In the genomic region with DNA sequence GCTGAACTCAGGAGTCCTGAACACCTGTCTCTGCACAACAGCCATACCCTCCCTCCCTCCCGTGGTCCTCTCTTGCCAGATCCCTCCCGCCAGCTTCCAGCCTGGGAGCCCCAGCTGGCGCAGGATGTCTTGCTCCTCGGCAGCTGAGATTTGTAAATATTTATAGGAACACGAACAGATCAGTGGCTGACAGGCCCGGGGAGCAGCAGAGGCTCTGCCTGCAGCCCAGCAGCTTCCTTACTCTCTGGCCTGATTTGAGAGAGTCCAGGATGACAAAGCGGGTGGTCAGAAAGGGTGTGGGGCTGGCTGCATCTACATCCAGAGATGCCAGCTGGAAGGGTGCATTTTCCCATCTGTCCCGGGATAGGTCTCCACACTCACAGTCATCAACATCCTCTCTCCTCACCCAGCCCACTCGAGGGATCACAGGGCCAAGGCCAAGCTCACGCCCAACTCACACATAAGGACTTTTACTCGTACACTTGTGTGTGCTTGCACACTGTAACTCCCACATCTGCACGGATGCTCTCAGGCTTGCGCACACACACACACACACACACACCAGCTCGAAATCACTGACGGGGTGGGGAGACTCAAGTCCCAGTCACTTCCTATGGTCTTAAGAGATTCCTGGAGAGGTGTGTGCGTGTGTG, we compare ENCODE assay signal across 11 mouse cellular contexts. TPM values are rescaled to one million over a fixed set of nuclear protein-coding genes. Genes with fewer than 3 reads are reported as not detected.
DNase-seq lines count a peak whose midpoint lies in the region; ATAC-seq and TF ChIP-seq lines count a peak whose summit lies in the region.
"Had no signal": no experiment of that assay in that cellular context is flagged by ENCODE, and none has a peak within 500 bp of the region (broad histone marks: within the 10 kb centered on the region; RNA-seq: fewer than 3 reads in every experiment).

No protein-coding gene starts in this region.

- H3K9me3 ChIP-seq in embryonic facial prominence, embryonic 12.5 days: no peaks in the 10 kb centered on the region
- no peaks in the 10 kb centered on the region for H3K9me3 ChIP-seq in embryonic facial prominence, embryonic 10.5 days
- no peaks in the 10 kb centered on the region for H3K9me3 ChIP-seq in E14TG2a.4 (ENCODE audit: low read length)
- H3K9me3 ChIP-seq: liver, embryonic 15.5 days had no signal

- no peak for TF ChIP-seq CTCF in E14TG2a.4 (conservative IDR thresholded peaks at IDR 0.05; ENCODE audit: low read length)

- no peak overlapping the region for H3K9ac ChIP-seq in embryonic facial prominence, embryonic 12.5 days
- H3K9ac ChIP-seq: liver, embryonic 15.5 days had no signal

- intact Hi-C loops in heart, postnatal 14 days (cut with DNase I): no loop called here
- intact Hi-C loops in left cerebral cortex, postnatal 36 days (cut with DNase I): no loop called here

- H3K36me3 ChIP-seq in embryonic facial prominence, embryonic 12.5 days: no peaks in the 10 kb centered on the region
- no peaks in the 10 kb centered on the region for H3K36me3 ChIP-seq in embryonic facial prominence, embryonic 10.5 days (replicated peaks)
- H3K36me3 ChIP-seq in E14TG2a.4 (ENCODE audit: insufficient read depth, low read length): no peaks in the 10 kb centered on the region
- H3K36me3 ChIP-seq: liver, embryonic 15.5 days had no signal

- H3K4me2 ChIP-seq in embryonic facial prominence, embryonic 12.5 days (replicated peaks): no peak overlapping the region
- H3K4me2 ChIP-seq: liver, embryonic 15.5 days had no signal

- H3K27me3 ChIP-seq in embryonic facial prominence, embryonic 12.5 days: peaks cover 12% of the 10 kb centered on the region; the same call in 1 of the 2 replicates
- peaks cover 55% of the 10 kb centered on the region for H3K27me3 ChIP-seq in embryonic facial prominence, embryonic 10.5 days (replicated peaks; ENCODE audit: low read depth, poor library complexity, severe bottlenecking)
- H3K27me3 ChIP-seq in E14TG2a.4 (ENCODE audit: insufficient read depth, low read length): peaks cover 47% of the 10 kb centered on the region

- H3K27ac ChIP-seq in embryonic facial prominence, embryonic 12.5 days: 0 out of 2 replicates have a peak overlapping the region, but pooled peaks have one; percentile 31
- H3K27ac ChIP-seq in embryonic facial prominence, embryonic 10.5 days (replicated peaks): no peak overlapping the region
- H3K27ac ChIP-seq: heart, adult 2 months; liver, embryonic 15.5 days had no signal

- no peak overlapping the region for H3K4me3 ChIP-seq in embryonic facial prominence, embryonic 12.5 days
- H3K4me3 ChIP-seq in embryonic facial prominence, embryonic 10.5 days: no peak overlapping the region
- H3K4me3 ChIP-seq in E14TG2a.4 (replicated peaks; ENCODE audit: low read length): peak overlapping the region; percentile 41; the same call in 1 of the 2 replicates
- H3K4me3 ChIP-seq: heart, adult 2 months; liver, embryonic 15.5 days had no signal

- no peak for DNase-seq in embryonic facial prominence, embryonic 10.5 days (ENCODE audit: low spot score)
- DNase-seq in heart, postnatal 14 days: peak; percentile 29 to 49
- DNase-seq in lung, postnatal 25 days (ENCODE audit: low spot score): peak; percentile 67
- DNase-seq in MN1 (ENCODE audit: low spot score): no peak
- DNase-seq in adrenal gland, postnatal 14 days: no peak
- no peak for DNase-seq in left cerebral cortex, postnatal 36 days (ENCODE audit: low spot score in 2 of 2)
- DNase-seq: right cerebral cortex, postnatal 14 days had no signal

- WGBS in embryonic facial prominence, embryonic 12.5 days: 55% methylated on average over 16 of the region's 16 CpGs
- 61% methylated on average over 16 of the region's 16 CpGs for WGBS in embryonic facial prominence, embryonic 10.5 days

- H3K4me1 ChIP-seq in embryonic facial prominence, embryonic 12.5 days: peaks cover 8% of the 10 kb centered on the region; the same call in 1 of the 2 replicates
- peaks cover 14% of the 10 kb centered on the region for H3K4me1 ChIP-seq in embryonic facial prominence, embryonic 10.5 days
- H3K4me1 ChIP-seq in E14TG2a.4 (replicated peaks; ENCODE audit: low read depth, low read length): peaks cover 29% of the 10 kb centered on the region
- H3K4me1 ChIP-seq: liver, embryonic 15.5 days had no signal

- ATAC-seq in embryonic facial prominence, embryonic 12.5 days (ENCODE audit: insufficient number of reproducible peaks, insufficient read depth, low FRiP score, low TSS enrichment): no peak

RNA-seq across cellular contexts. Expression of gene C1ql1, which starts 10.6 kb away (rescaled TPM):
- 3.7 and 3.9 TPM in 2 replicates for polyA plus RNA-seq in embryonic facial prominence, embryonic 12.5 days (2016; fragmentation: Nextera tagmentation; extraction: Ambion mirVana)
- polyA plus RNA-seq in embryonic facial prominence, embryonic 10.5 days (2016; fragmentation: Nextera tagmentation; extraction: Ambion mirVana): 1.5 and 2.7 TPM in 2 replicates
- total RNA-seq in heart, postnatal 14 days (2021): under 1 TPM; 0.19 to 0.20 TPM
- 35.3 TPM in 2 replicates for total RNA-seq in adrenal gland, postnatal 14 days (2021)
- total RNA-seq in left cerebral cortex, postnatal 36 days (2021): 10 to 100 TPM; 15.1 to 15.6 TPM
- total RNA-seq: heart, adult 2 months had no signal

RNA-seq across cellular contexts. Expression of gene Kif18b, which starts 32.2 kb away (rescaled TPM):
- 10.3 and 10.6 TPM in 2 replicates for polyA plus RNA-seq in embryonic facial prominence, embryonic 12.5 days (2016; fragmentation: Nextera tagmentation; extraction: Ambion mirVana)
- polyA plus RNA-seq in embryonic facial prominence, embryonic 10.5 days (2016; fragmentation: Nextera tagmentation; extraction: Ambion mirVana): 12.1 and 13.0 TPM in 2 replicates
- 1 to 10 TPM; 2.1 to 3.3 TPM for total RNA-seq in heart, postnatal 14 days (2021)
- 6.9 and 8.6 TPM in 2 replicates for total RNA-seq in adrenal gland, postnatal 14 days (2021)
- under 1 TPM; 0.16 to 0.44 TPM for total RNA-seq in left cerebral cortex, postnatal 36 days (2021)

RNA-seq across cellular contexts. Expression of gene Gfap, which starts 56.4 kb away (rescaled TPM):
- polyA plus RNA-seq in embryonic facial prominence, embryonic 12.5 days (2016; fragmentation: Nextera tagmentation; extraction: Ambion mirVana): 0.29 and 0.41 TPM in 2 replicates
- polyA plus RNA-seq in embryonic facial prominence, embryonic 10.5 days (2016; fragmentation: Nextera tagmentation; extraction: Ambion mirVana): 0.14 and 0.16 TPM in 2 replicates
- total RNA-seq in heart, postnatal 14 days (2021): under 1 TPM; 0.15 to 0.36 TPM
- total RNA-seq in adrenal gland, postnatal 14 days (2021): 0.68 and 1.2 TPM in 2 replicates
- 100 to 1,000 TPM; 127 TPM for total RNA-seq in left cerebral cortex, postnatal 36 days (2021)

Comparison
In these comparisons a context has a peak if more than half of its experiments do, and no peak if none do; other contexts are left out.
1. DNase-seq: peak in heart, postnatal 14 days (2 of 2) and lung, postnatal 25 days (single experiment); none in embryonic facial prominence, embryonic 10.5 days (single experiment), MN1 (single experiment), adrenal gland, postnatal 14 days (single experiment) and left cerebral cortex, postnatal 36 days (0 of 2).
2. RNA of gene C1ql1, which starts 10.6 kb away (total RNA-seq): 35.3 TPM in adrenal gland, postnatal 14 days and 15.1 to 15.6 TPM in left cerebral cortex, postnatal 36 days; 0.19 to 0.20 TPM in heart, postnatal 14 days; every median in the first group is over 10 times any median in the second.
3. RNA of gene Gfap, which starts 56.4 kb away (total RNA-seq): 127 TPM in left cerebral cortex, postnatal 36 days; 0.68 to 1.2 TPM in adrenal gland, postnatal 14 days and 0.15 to 0.36 TPM in heart, postnatal 14 days; every median in the first group is over 10 times any median in the second.